Mouse (Mus musculus): ENCODE data around the gene Rala.

- TF ChIP-seq CTCF (IDR thresholded peaks at IDR 0.05; ENCODE audit: borderline replicate concordance, extremely low read depth, insufficient read depth, insufficient read length) = no peak
- TF ChIP-seq POLR2A (IDR thresholded peaks at IDR 0.05; ENCODE audit: borderline replicate concordance, extremely low read depth, insufficient read depth, insufficient read length, poor library complexity, severe bottlenecking) = no peak
These were observed 101.3 kb downstream of the Rala start for GRCm38 (mm10) chr13:17842756-17843155.
